Mouse (Mus musculus) hindbrain, embryonic 13.5 days (tissue): ENCODE measurements around the gene Rufy3. TPM values are rescaled to one million over a fixed set of nuclear protein-coding genes. Genes with fewer than 3 reads are reported as not detected.
"Not testable (repeated sequence)": the region's sequence is repeated elsewhere in the genome, so short reads cannot be mapped to it uniquely, and the experiment has no call there.

Source experiments
- ATAC-seq: fragments of 200-750 bp; cut with Nextera tagmentation; 2 replicates; pipeline ENCODE4 v1.8.0; 2017; ENCODE audit warnings: moderate TSS enrichment; ENCODE audit not compliant: low FRiP score
- H3K27ac ChIP-seq: fragments of 300-500 bp; sonication (generic); 2 replicates; pipeline ENCODE4 v1.5.1; 2015; ENCODE audit warnings: inconsistent platforms, mild to moderate bottlenecking, moderate library complexity
- H3K27me3 ChIP-seq: fragments of 300-500 bp; sonication (generic); 2 replicates; pipeline ENCODE4 v1.6.1; 2015; ENCODE audit warnings: mild to moderate bottlenecking, inconsistent platforms
- H3K36me3 ChIP-seq: fragments of 300-500 bp; sonication (generic); 2 replicates; pipeline ENCODE4 v1.6.1; 2015; ENCODE audit warnings: mild to moderate bottlenecking, inconsistent platforms
- H3K4me1 ChIP-seq: fragments of 300-500 bp; sonication (generic); replicated peaks from 2 replicates; pipeline ENCODE4 v1.6.1; 2015; ENCODE audit warnings: inconsistent platforms
- H3K4me2 ChIP-seq: fragments of 300-500 bp; sonication (generic); 2 replicates; pipeline ENCODE4 v1.6.1; 2015; ENCODE audit warnings: inconsistent platforms, mild to moderate bottlenecking, moderate library complexity
- H3K4me3 ChIP-seq: fragments of 300-500 bp; sonication (generic); 2 replicates; pipeline ENCODE4 v1.5.1; 2015; ENCODE audit warnings: mild to moderate bottlenecking, inconsistent platforms
- H3K9ac ChIP-seq: fragments of 300-500 bp; sonication (generic); 2 replicates; pipeline ENCODE4 v1.6.1; 2015; ENCODE audit warnings: mild to moderate bottlenecking, inconsistent platforms
- H3K9me3 ChIP-seq: fragments of 300-500 bp; sonication (generic); 2 replicates; pipeline ENCODE4 v1.6.1; 2016; ENCODE audit warnings: inconsistent platforms
- whole genome bisulfite sequencing: fragments of 180-500 bp; shearing (Covaris S2); methylation state at CpG from one replicate; pipeline ENCODE4 v1.1.7; 2015; 5-methylcytosine and 5-hydroxymethylcytosine counted together
- polyA plus RNA-seq: library from polyadenylated mRNA; unstranded; fragments of >200 nt; fragmentation: Nextera tagmentation; extraction: Ambion mirVana; gene quantifications from 2 replicates; pipeline ENCODE4 v1.2.1, GENCODE M21; 2015

Rufy3 gene
- 299 and 313 TPM in 2 replicates for polyA plus RNA-seq

DNA sequence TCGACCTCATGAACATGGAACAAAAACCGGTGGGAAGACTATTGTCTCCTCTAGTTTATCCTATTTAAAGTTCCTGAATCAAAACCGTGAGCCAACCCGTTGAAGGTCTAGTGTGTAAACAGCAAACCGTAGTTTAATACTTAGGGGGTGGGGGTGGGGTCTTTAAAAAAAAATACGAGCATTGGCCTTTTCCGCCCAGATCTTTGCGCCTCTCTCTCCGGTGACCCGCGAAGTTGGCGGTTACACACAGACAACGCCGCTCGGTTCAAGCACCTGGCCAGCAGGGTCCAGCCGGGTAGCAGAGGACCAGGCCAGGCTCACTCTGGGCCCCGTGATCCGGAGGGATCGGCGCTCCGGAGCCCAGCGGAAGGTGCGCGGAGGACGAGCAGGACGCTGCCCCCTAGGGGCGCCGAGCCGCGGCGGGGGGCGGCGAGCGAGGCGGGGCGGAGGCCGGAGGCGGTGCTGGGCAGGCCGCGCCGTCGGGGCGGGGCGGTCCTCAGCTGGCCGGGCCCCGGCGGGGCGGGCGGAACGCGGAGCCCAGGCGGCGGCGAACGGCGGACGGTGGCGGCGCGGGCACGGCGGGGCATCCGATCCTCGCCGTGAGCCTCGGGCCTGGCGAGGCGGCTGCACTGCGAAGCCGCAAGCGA lies at the start of gene Rufy3:
TSS of gene Rufy3 (plus strand) at position 540 of the 647 bp plus-strand sequence.
- no peaks in the 10 kb centered on the region for H3K27me3 ChIP-seq
- peak within 1 kb of the TSS; percentile 91 for H3K9ac ChIP-seq
- H3K4me2 ChIP-seq: peak within 1 kb of the TSS; percentile 73
- H3K4me3 ChIP-seq: peak within 1 kb of the TSS; percentile 84
- WGBS: under 1% methylated on average over 46 of the region's 71 CpGs
- H3K9me3 ChIP-seq: no peaks in the 10 kb centered on the region
- no peaks in the 10 kb centered on the region; the same call in 1 of the 2 replicates for H3K36me3 ChIP-seq
- peaks cover 17% of the 10 kb centered on the region for H3K4me1 ChIP-seq
- peak; percentile 86 for ATAC-seq
- peak within 1 kb of the TSS; percentile 93 for H3K27ac ChIP-seq

- H3K9me3 ChIP-seq: no peaks in the 10 kb centered on the region
- no peaks in the 10 kb centered on the region for H3K36me3 ChIP-seq
- no peak overlapping the region for H3K4me3 ChIP-seq
- H3K4me1 ChIP-seq: no peaks in the 10 kb centered on the region
- H3K9ac ChIP-seq: no peak overlapping the region
- H3K27me3 ChIP-seq: no peaks in the 10 kb centered on the region
- 7% methylated on average over 2 of the region's 2 CpGs for WGBS
- no peak overlapping the region for H3K4me2 ChIP-seq
- no peak overlapping the region for H3K27ac ChIP-seq
- ATAC-seq: no peak
Observed at GRCm38 (mm10) chr5:88519232-88519631, 45.6 kb upstream of the Rufy3 start.

GRCm38 (mm10) chr5:88527657-88528056 lies 37.2 kb upstream of the Rufy3 start, which contains the start of gene Jchain:
Jchain (minus strand) TSS chr5:88527891.
- Histone ChIP-seq H3K4me2 (no peak within 1 kb of the TSS), H3K9ac (no peak within 1 kb of the TSS), H3K27me3 (no peaks in the 10 kb centered on the region), H3K27ac (no peak within 1 kb of the TSS), H3K4me1 (no peaks in the 10 kb centered on the region), H3K4me3 (no peak within 1 kb of the TSS), H3K9me3 (no peaks in the 10 kb centered on the region), H3K36me3 (no peaks in the 10 kb centered on the region)
- 86% methylated on average over 3 of the region's 3 CpGs for WGBS
- ATAC-seq: no peak

GRCm38 (mm10) chr5:88530908-88531307 lies 33.9 kb upstream of the Rufy3 start:
- Histone ChIP-seq H3K36me3 (no peaks in the 10 kb centered on the region), H3K4me1 (no peaks in the 10 kb centered on the region), H3K4me2 (no peak overlapping the region), H3K27me3 (no peaks in the 10 kb centered on the region), H3K9ac (no peak overlapping the region), H3K27ac (no peak overlapping the region), H3K9me3 (no peaks in the 10 kb centered on the region), H3K4me3 (no peak overlapping the region)
- 76% methylated on average over 1 of the region's 1 CpGs for WGBS
- no peak for ATAC-seq

DNA sequence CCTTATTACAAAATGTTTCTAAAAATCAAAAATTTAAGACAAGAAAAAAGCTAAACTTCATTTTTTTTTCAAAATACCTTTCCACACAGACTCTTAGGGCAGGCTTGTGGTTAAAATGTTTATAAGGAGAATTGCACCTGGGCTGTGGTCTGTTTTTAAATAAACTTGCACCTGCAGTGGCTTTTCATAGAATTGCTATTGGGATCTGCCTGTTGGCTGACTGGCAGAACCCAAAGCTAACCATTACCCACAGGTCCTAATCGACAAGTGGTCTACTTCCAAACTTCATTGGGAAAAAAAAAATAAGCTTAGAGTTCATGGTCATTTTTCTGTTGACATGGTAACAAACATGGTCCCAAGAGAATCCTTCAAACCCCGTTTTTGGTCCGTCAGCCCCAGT lies 30.1 kb upstream of the Rufy3 start:
- 74% methylated on average over 3 of the region's 3 CpGs for WGBS
- H3K27ac ChIP-seq: no peak overlapping the region
- no peak overlapping the region for H3K4me2 ChIP-seq
- no peak overlapping the region for H3K4me3 ChIP-seq
- H3K36me3 ChIP-seq: no peaks in the 10 kb centered on the region
- H3K9ac ChIP-seq: no peak overlapping the region
- no peaks in the 10 kb centered on the region for H3K27me3 ChIP-seq
- H3K4me1 ChIP-seq: no peaks in the 10 kb centered on the region
- no peaks in the 10 kb centered on the region for H3K9me3 ChIP-seq
- no peak for ATAC-seq

- H3K9ac ChIP-seq: no peak overlapping the region
- ATAC-seq: no peak
- no peak overlapping the region for H3K27ac ChIP-seq
- no peaks in the 10 kb centered on the region for H3K4me1 ChIP-seq
- H3K27me3 ChIP-seq: no peaks in the 10 kb centered on the region
- no peak overlapping the region for H3K4me3 ChIP-seq
- H3K4me2 ChIP-seq: no peak overlapping the region
- no peaks in the 10 kb centered on the region for H3K36me3 ChIP-seq
- H3K9me3 ChIP-seq: no peaks in the 10 kb centered on the region
Observed at GRCm38 (mm10) chr5:88540845-88541244, 24.0 kb upstream of the Rufy3 start.

- no peak overlapping the region for H3K27ac ChIP-seq
- ATAC-seq: peak; percentile 74
- WGBS: 70% methylated on average over 5 of the region's 5 CpGs
Observed at GRCm38 (mm10) chr5:88542651-88543282, 22.1 kb upstream of the Rufy3 start.

GRCm38 (mm10) chr5:88544411-88544810 lies 20.4 kb upstream of the Rufy3 start:
- H3K27me3 ChIP-seq, H3K9me3 ChIP-seq, H3K4me1 ChIP-seq, H3K27ac ChIP-seq, H3K4me2 ChIP-seq, ATAC-seq, H3K9ac ChIP-seq, H3K36me3 ChIP-seq, H3K4me3 ChIP-seq: not testable (repeated sequence)
- WGBS: 90% methylated on average over 1 of the region's 1 CpGs

More at GRCm38 (mm10) chr5:88542651-88543282, 22.1 kb upstream of the Rufy3 start:
- Histone ChIP-seq H3K4me1 (no peaks in the 10 kb centered on the region), H3K36me3 (no peaks in the 10 kb centered on the region), H3K9ac (no peak overlapping the region), H3K27me3 (no peaks in the 10 kb centered on the region), H3K9me3 (no peaks in the 10 kb centered on the region), H3K4me2 (no peak overlapping the region), H3K4me3 (no peak overlapping the region)

- Histone ChIP-seq H3K9me3 (no peaks in the 10 kb centered on the region), H3K9ac (no peak overlapping the region), H3K4me2 (no peak overlapping the region), H3K27ac (no peak overlapping the region), H3K27me3 (no peaks in the 10 kb centered on the region), H3K4me1 (no peaks in the 10 kb centered on the region), H3K4me3 (no peak overlapping the region), H3K36me3 (no peaks in the 10 kb centered on the region)
- no peak for ATAC-seq
- 87% methylated on average over 7 of the region's 7 CpGs for WGBS
Observed at GRCm38 (mm10) chr5:88545536-88545935, 19.3 kb upstream of the Rufy3 start.

GRCm38 (mm10) chr5:88553271-88554085 lies 11.4 kb upstream of the Rufy3 start:
- 8% methylated on average over 29 of the region's 29 CpGs for WGBS

DNA sequence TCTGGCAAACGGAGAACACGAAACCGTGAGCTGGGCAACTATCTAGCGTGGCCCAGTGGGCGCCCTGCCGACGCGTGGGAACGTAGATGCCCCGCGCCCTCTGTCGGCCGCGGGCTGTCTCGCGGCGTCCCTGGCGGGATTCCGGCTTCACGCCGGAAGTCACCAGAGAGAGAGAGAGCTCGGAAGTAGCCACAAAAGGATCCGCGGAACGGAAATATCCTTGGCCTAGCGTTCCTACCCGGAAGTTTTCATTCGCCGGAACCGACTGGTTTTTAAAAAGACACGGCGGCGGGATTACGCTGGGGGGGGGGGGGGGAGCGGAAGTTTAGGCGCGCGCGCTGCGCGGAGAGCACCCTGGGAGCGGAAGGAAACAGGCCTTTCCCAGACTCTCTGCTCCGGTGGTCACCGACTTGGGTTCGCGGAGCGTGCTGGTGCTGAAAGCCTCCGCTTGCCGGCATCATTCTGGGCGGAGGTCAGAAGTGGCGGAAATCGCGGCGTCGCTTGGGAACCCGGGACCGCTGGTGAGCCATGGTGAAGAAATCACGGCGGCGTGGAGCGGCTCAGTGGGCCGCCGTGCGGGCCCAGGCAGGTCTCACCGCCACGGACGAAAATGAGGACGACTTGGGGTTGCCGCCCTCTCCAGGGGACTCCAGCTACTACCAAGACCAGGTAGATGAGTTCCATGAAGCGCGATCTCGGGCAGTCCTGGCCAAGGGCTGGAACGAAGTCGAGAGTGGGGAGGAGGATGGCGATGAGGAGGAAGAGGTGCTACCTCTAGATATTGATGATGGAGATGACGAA lies 10.6 kb upstream of the Rufy3 start, which contains the start of gene Utp3:
TSS of gene Utp3 (plus strand) at position 377 of the 801 bp plus-strand sequence.
- Histone ChIP-seq H3K4me2 (peak within 1 kb of the TSS; percentile 97), H3K27ac (peak within 1 kb of the TSS; percentile 91), H3K4me1 (peaks cover 23% of the 10 kb centered on the region), H3K36me3 (no peaks in the 10 kb centered on the region; the same call in 1 of the 2 replicates), H3K9me3 (no peaks in the 10 kb centered on the region), H3K27me3 (no peaks in the 10 kb centered on the region), H3K9ac (peak within 1 kb of the TSS; percentile 94), H3K4me3 (peak within 1 kb of the TSS; percentile 87)
- under 1% methylated on average over 76 of the region's 76 CpGs for WGBS
- peak; percentile 97 for ATAC-seq

More at GRCm38 (mm10) chr5:88553271-88554085, 11.4 kb upstream of the Rufy3 start:
- no peaks in the 10 kb centered on the region for H3K27me3 ChIP-seq
- peak overlapping the region; percentile 87 for H3K4me3 ChIP-seq
- H3K4me2 ChIP-seq: peak overlapping the region; percentile 60
- H3K36me3 ChIP-seq: no peaks in the 10 kb centered on the region; the same call in 1 of the 2 replicates
- ATAC-seq: peak; percentile 71
- peak overlapping the region; percentile 91 for H3K27ac ChIP-seq
- peaks cover 23% of the 10 kb centered on the region for H3K4me1 ChIP-seq
- peak overlapping the region; percentile 77 for H3K9ac ChIP-seq
- no peaks in the 10 kb centered on the region for H3K9me3 ChIP-seq
